Mouse (Mus musculus): ENCODE measurements at regions not wholly inside any gene's neighbourhood (a gene's known extent, or its start where the extent isn't known, plus 50 kb on each side); places are given as distances from the start of the nearest gene placed in this dataset.

GRCm38 (mm10) chrY:89267946-89268345 is 215.3 kb downstream of the Gm21294 start:
- DNase-seq = peak; percentile 1

Data from kidney, adult 18-20 months (tissue).